Mouse (Mus musculus) thymus, postnatal 14 days (tissue): ENCODE measurements around the gene Lnx1.

Experiments used
- DNase-seq: peaks from one replicate; pipeline ENCODE4 v3.0.0; 2021

Gene Lnx1

DNA sequence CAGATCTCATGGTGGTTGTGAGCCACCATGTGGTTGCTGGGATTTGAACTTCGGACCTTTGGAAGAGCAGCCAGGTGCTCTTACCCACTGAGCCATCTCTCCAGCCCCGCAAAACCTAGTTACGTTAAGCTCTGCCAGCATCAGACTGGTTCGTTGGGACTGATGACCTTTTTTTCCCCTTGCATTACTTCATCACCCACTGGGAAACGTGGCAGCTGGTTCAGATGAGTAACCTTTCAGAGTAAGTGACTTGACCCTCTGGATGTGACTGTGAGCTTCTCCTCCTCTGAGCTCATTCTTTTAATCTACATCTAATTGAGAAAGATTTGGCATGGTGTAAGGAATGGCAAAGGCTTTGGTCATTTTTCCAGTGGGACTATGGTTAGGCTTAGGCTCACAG lies 102.7 kb downstream of the Lnx1 start:
- DNase-seq = no peak

DNA sequence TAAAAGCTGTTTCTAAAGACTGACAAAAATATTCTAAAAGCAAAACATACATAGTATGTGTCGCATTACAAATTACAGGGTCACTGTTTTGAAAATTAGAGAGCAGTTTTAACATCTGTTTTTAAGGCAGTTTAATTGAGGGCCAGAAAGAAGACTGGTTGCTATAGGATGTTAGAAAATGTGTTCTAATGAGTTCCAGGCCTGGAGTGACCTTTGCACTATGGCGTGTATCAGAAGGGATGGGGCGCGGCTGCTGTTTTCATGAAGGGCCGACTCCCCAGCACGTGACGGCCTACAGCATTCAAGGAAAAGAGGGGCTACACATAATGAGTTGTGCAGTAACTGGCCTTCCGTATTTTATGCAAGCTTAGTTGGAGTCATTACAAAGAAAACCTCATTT lies 109.6 kb downstream of the Lnx1 start:
- no peak for DNase-seq

DNA sequence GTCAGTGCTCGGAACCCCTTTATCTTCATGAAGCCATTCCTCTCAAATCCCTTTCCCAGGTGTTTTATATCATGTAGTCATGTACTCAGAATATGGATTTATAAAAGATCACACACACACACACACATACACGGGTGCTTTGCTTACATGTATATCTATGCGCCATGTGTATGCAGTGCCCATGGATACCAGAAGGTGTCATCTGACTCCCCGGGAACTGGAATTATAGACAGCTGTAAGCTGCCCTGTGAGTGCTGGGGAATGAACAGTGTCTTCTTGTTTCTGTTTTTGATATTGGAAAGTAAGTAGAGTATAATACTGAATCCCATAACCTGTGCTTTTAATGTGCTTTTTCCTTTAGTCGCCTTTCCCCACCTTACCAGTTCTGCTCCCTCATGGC lies 111.3 kb downstream of the Lnx1 start:
- no peak for DNase-seq

DNA sequence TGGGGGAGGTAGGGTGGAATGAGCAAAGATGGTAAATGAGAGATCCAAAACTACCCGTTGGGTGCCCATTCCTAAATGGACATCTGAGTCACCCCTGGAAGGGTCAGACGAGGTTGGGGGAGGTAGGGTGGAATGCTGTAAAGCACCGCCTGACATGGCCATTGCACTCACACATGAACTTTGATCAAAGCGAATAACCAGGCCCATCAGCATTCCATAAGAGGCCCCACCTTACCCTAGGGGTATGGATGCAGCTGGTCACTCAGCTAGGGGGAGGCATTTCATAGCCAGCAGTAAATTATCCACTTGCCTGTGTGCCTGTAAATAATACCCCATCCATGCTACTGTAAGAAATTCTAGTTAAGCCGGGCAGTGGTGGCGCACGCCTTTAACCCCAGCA lies 113.6 kb downstream of the Lnx1 start:
- no peak for DNase-seq

DNA sequence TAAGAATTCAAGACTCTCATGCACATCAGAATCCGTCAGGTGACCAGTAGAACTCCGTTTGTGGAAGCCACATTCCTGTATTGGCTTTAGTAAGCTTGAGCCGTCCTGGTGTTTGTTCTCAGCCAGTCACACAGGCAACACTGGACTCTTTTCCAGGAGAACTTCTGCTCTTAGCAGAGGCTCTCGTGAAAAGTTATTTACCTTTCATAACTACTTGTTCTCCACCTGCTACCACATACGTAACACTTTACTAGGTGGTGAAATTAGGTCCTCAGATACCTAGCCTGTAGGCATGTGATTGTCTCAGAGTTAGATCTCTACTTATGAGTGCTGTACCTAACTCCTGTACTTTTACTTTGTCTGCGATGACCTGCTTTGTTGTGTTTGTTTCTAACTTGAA lies 130.9 kb downstream of the Lnx1 start:
- DNase-seq = no peak

DNA sequence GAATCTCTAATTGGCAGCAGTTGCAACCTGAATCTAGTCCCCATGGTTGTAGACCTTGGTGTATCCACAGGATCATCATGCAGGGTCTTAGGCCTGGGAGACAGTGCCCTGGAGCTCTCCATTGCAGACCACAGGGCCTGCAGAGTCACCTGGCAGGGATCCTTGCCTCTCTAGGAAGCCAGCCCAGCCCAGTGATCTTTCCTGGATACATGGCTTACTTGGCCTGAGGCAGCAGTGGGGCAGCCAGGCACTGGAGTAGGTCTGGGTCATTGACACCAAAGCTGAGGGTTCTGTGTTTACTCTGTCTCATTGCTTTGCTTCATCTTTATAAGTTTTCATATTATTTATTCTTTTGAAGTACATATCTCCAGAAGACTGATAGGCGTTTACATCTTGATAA lies 141.6 kb downstream of the Lnx1 start:
- no peak for DNase-seq

DNA sequence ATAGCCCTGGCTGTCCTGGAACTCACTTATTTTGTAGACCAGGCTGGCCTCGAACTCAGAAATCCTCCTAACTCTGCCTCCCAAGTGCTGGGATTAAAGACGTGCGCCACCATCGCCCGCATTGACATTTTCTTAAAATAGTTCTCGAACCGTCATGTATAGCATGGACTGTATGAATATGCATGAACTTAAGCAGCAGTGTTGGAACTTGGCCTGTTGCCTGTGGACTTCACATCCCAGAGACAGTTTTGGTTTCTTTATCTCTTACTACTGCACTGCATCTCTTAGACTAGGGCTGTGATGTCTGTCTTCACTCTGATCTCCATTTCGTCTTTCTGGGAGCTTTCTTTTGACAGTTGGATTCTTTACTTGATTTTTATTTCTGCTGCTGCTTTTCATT lies 153.1 kb downstream of the Lnx1 start:
- DNase-seq = no peak

DNA sequence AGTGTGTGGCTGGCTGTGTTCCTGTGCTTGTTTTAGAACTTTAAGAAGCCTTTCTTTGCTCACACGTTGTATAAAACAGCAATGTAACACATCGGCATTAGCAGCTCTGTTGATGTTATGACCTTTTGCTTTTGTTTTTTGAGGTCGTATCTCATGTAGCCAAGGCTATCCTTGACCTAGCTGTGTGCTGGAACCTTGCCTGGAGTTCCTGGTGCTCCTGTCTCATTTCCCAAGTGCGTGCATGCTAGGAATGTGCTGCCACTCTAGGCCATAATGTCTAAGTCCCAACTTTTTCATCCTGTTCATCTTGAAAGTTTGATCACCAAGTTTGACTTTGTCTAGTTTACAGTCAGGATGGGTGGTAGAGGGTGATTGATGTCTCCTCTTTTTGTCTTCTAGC lies 157.1 kb downstream of the Lnx1 start:
- DNase-seq = no peak
